Mouse (Mus musculus): ENCODE results near the gene Defa17.
"Not testable (repeated sequence)": the region's sequence is repeated elsewhere in the genome, so short reads cannot be mapped to it uniquely, and the experiment has no call there.

Defa17 gene

GRCm38 (mm10) chr8:21655480-21655879, at the start of gene Defa17:
Gene Defa17 (plus strand): TSS chr8:21655780.
- not testable (repeated sequence) for DNase-seq (ENCODE audit: low spot score)

- DNase-seq (ENCODE audit: low spot score) = not testable (repeated sequence)
These were observed 37.7 kb upstream of the Defa17 start, which contains the start of gene Defa26 for GRCm38 (mm10) chr8:21617883-21618282. Gene Defa26 (plus strand): TSS chr8:21618183.

GRCm38 (mm10) chr8:21665497-21665896, 9.9 kb downstream of the Defa17 start, which contains the start of gene Defa34:
Gene Defa34 (plus strand): TSS chr8:21665797.
- DNase-seq (ENCODE audit: low spot score) = not testable (repeated sequence)

GRCm38 (mm10) chr8:21703545-21703944, 48.0 kb downstream of the Defa17 start, which contains the start of gene AY761184:
Gene AY761184 (minus strand): TSS chr8:21703645.
- not testable (repeated sequence) for DNase-seq (ENCODE audit: low spot score)

All from T-cell, adult 2 months (primary cell).